Mouse (Mus musculus): Measurements from ENCODE around the gene Timm8a1. TPM values are rescaled to one million over a fixed set of nuclear protein-coding genes. Genes with fewer than 3 reads are reported as not detected.

Gene Timm8a1
- polyA plus RNA-seq, 1 experiment from 2014 or later = 78.8 TPM

DNA sequence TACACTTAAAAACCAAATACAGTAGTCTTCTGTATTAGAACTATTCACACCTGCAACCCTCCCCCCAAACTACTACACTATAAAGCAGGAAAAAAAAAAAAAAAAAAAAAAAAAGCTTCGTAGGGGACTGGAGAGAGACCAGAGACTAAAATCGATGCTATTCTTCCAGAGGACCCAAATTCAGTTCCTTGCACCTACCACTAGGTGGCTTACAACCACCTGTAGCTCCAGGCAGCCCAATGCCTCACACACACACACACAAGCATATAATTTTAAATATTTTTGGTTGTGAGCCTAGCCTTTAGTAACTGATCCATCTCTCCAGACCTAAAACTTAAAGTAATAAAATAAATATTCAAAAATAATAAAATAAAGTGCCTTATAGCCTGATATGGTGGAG lies 32.2 kb downstream of the Timm8a1 start:
- Histone ChIP-seq H3K4me2 (no peak overlapping the region), H3K9ac (no peak overlapping the region), H3K27me3 (no peaks in the 10 kb centered on the region), H3K36me3 (no peaks in the 10 kb centered on the region), H3K9me3 (no peaks in the 10 kb centered on the region), H3K4me1 (no peaks in the 10 kb centered on the region), H3K4me3 (no peak overlapping the region), H3K27ac (no peak overlapping the region)
- ATAC-seq (ENCODE audit: insufficient number of reproducible peaks, insufficient read depth, low FRiP score, low TSS enrichment, low read depth) = no peak
- 34% methylated on average over 2 of the region's 2 CpGs for WGBS

GRCm38 (mm10) chrX:134507977-134508376 lies 33.7 kb downstream of the Timm8a1 start:
- no peak for ATAC-seq (ENCODE audit: insufficient number of reproducible peaks, insufficient read depth, low FRiP score, low TSS enrichment, low read depth)
- 73% methylated on average over 6 of the region's 6 CpGs for WGBS
- no peaks in the 10 kb centered on the region for H3K4me1 ChIP-seq
- H3K36me3 ChIP-seq = no peaks in the 10 kb centered on the region
- H3K27me3 ChIP-seq = no peaks in the 10 kb centered on the region
- H3K4me2 ChIP-seq = no peak overlapping the region
- no peak overlapping the region for H3K9ac ChIP-seq
- no peak overlapping the region for H3K27ac ChIP-seq
- no peaks in the 10 kb centered on the region for H3K9me3 ChIP-seq
- H3K4me3 ChIP-seq = no peak overlapping the region

GRCm38 (mm10) chrX:134500651-134501050 lies 41.0 kb downstream of the Timm8a1 start:
- Histone ChIP-seq H3K27ac (no peak overlapping the region), H3K27me3 (no peaks in the 10 kb centered on the region), H3K36me3 (no peaks in the 10 kb centered on the region), H3K9me3 (no peaks in the 10 kb centered on the region), H3K4me2 (no peak overlapping the region), H3K4me3 (no peak overlapping the region), H3K4me1 (no peaks in the 10 kb centered on the region), H3K9ac (no peak overlapping the region)
- WGBS = 84% methylated on average over 8 of the region's 8 CpGs
- ATAC-seq (ENCODE audit: insufficient number of reproducible peaks, insufficient read depth, low FRiP score, low TSS enrichment, low read depth) = no peak

Other genes starting within 250 kb of the Timm8a1 start
- gene Tmem35a, start 246.6 kb downstream of the Timm8a1 start, polyA plus RNA-seq (2015; fragmentation: Nextera tagmentation; extraction: Ambion mirVana) = 14.2 and 16.0 TPM in 2 replicates
- gene Cenpi, start 233.8 kb downstream of the Timm8a1 start, polyA plus RNA-seq (2015; fragmentation: Nextera tagmentation; extraction: Ambion mirVana) = 27.3 and 29.7 TPM in 2 replicates
- gene Drp2, start 137.3 kb downstream of the Timm8a1 start, polyA plus RNA-seq (2015; fragmentation: Nextera tagmentation; extraction: Ambion mirVana) = 4.1 and 5.4 TPM in 2 replicates
- 0.15 and 0.24 TPM in 2 replicates for gene Taf7l, start 65.4 kb downstream of the Timm8a1 start, polyA plus RNA-seq (2015; fragmentation: Nextera tagmentation; extraction: Ambion mirVana)
- 1.4 and 1.5 TPM in 2 replicates for gene Btk, start 41.7 kb upstream of the Timm8a1 start, polyA plus RNA-seq (2015; fragmentation: Nextera tagmentation; extraction: Ambion mirVana)
- gene Rpl36a, start 43.8 kb upstream of the Timm8a1 start, polyA plus RNA-seq (2015; fragmentation: Nextera tagmentation; extraction: Ambion mirVana) = 430 and 455 TPM in 2 replicates
- 4.0 and 4.5 TPM in 2 replicates for gene Gla, start 59.3 kb upstream of the Timm8a1 start, polyA plus RNA-seq (2015; fragmentation: Nextera tagmentation; extraction: Ambion mirVana)
- 151 and 169 TPM in 2 replicates for gene Hnrnph2, start 59.3 kb upstream of the Timm8a1 start, polyA plus RNA-seq (2015; fragmentation: Nextera tagmentation; extraction: Ambion mirVana)
- 6.2 and 6.6 TPM in 2 replicates for gene Armcx4, start 144.7 kb upstream of the Timm8a1 start, polyA plus RNA-seq (2015; fragmentation: Nextera tagmentation; extraction: Ambion mirVana)
- gene Armcx1, start 176.1 kb upstream of the Timm8a1 start, polyA plus RNA-seq (2015; fragmentation: Nextera tagmentation; extraction: Ambion mirVana) = 63.3 and 68.0 TPM in 2 replicates
- 34.5 and 36.6 TPM in 2 replicates for gene Armcx6, start 209.6 kb upstream of the Timm8a1 start, polyA plus RNA-seq (2015; fragmentation: Nextera tagmentation; extraction: Ambion mirVana)
- 62.5 and 65.7 TPM in 2 replicates for gene Armcx3, start 214.7 kb upstream of the Timm8a1 start, polyA plus RNA-seq (2015; fragmentation: Nextera tagmentation; extraction: Ambion mirVana)